Mouse (Mus musculus): ENCODE measurements around the gene Prkce.

Gene Prkce

GRCm38 (mm10) chr17:86434781-86435180 lies 267.2 kb downstream of the Prkce start:
- POLR2A ChIA-PET, result no interaction called here
- CTCF ChIA-PET, result interaction anchor here in 1 of 4 experiments (0.6 kb wide), 1 partner anchor 137 kb away, joined by 4 read pairs; no protein-coding TSS in a partner anchor

DNA sequence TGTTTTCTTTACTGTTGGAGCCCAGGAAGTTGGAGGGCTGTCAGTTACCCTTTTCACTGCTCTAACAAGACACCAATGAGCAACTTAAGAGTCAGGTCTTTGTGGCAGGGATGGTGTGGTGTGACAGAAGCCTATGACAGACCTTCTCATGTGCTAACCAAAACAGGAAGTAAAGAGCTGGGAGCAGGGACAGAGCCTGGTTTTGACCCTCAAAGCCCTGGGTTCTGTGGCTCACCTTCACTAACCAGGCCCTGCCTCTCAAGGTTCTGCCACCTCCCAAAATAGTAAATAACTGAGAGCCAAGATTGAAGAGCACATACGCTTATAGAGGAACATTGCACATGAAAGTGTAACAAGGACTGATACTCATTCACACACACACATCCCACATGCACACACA lies 268.0 kb downstream of the Prkce start:
- POLR2A ChIA-PET, result no interaction called here
- CTCF ChIA-PET, result interaction anchor here in 2 of 4 experiments (0.5 to 0.6 kb wide), 2 partner anchors 137 to 269 kb away, joined by 4 to 6 read pairs; no protein-coding TSS in a partner anchor

DNA sequence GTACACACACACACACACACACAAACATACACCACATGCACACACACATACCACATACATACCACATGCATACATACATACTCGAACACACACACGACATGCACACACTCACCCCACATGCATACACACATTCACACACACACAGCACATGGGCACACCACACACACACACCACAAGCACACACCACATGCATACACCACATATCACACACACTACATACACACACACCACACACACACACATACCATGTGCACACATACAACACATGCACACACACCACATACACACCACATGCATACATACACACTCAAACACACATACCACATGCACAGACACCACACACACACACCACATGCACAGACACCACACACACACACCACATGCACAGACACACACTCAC lies 268.4 kb downstream of the Prkce start:
- POLR2A ChIA-PET, result no interaction called here
- CTCF ChIA-PET, result interaction anchor here in 1 of 4 experiments (0.5 kb wide), 1 partner anchor 269 kb away, joined by 6 read pairs; no protein-coding TSS in a partner anchor

- POLR2A ChIA-PET, result no interaction called here
- CTCF ChIA-PET, result no interaction called here
These were observed 269.2 kb downstream of the Prkce start for GRCm38 (mm10) chr17:86436583-86437370.

DNA sequence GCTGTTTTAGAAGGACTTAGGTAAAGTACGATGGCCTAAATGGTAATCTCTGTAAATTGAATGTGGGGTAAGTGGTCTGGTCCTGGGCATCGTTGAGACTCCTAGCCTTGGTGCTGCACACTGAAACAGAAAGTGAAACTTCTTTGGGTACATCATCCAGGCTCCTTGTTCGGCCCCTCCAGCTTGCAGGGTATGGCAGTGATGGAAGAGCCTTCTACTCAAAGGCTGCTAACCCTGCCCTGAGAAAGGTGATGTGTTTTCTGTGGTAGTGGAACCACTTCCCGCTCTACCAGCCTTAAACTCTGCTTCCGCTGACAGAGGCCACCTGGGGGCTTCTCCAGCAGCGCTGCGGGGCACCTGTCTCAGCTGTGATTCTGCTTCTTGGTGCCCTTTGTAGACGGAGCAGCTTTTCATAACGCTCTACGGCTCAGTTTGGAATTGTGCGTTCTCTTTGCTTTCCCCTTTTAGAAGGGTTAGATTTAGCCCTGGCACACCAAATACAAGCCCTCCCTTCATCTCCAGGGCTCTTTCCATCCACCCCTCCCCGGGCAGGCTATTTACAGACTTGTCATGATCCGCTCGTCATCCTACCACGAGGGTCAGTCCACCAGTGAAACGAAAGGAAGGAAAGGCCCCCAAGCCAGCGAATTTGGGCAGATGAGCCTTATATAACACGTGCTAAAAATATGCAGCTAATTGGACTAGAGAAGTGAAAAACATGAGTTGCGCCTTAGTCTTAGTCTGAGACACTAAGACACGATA lies 270.1 kb downstream of the Prkce start:
- ChIA-PET CTCF (no interaction called here), POLR2A (interaction anchor here in 1 of 4 experiments (0.6 kb wide), 1 partner anchor 261 kb away, joined by 3 read pairs; no protein-coding TSS in a partner anchor)

DNA sequence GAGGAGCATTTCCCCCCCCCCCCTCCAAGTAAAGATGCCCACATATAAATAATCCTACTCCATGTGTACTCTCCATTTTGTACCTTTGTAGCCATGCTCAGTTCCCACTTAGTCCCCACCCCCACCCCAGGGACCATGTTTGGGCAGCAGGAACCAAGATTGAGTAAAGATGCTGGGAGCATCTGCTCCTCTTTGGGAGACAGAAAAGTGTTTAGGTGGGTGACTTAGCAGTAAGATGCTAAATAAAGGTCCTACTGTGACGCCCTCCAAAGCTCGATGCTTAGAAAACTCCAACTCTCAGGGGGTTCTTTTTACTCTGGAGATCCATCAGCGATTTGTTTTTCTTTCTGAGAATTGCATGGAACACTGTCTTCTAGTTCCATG lies 270.7 kb downstream of the Prkce start:
- CTCF ChIA-PET, result no interaction called here
- POLR2A ChIA-PET, result interaction anchor here in 1 of 4 experiments (0.6 kb wide), 1 partner anchor 261 kb away, joined by 3 read pairs; no protein-coding TSS in a partner anchor

DNA sequence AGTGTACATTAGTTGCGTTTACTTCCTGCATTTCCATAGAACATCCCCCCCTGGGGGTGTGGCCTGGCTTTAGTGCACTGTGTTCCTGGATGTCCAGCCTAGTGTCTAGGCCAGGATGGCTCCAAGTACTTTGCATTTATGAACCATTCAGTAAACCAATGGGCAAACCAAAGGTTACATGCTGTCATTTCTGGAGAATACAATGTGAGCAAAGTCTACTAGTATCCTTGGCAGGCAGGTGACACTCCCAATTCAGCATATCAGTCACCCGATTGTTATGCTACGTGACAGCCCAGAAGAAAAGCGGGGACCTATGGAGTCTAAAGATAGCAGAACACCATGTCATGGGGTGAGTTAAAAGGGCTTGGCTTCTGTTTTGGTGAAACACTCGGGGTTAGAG lies 271.2 kb downstream of the Prkce start:
- ChIA-PET CTCF (no interaction called here), POLR2A (interaction anchor here in 1 of 4 experiments (0.6 kb wide), 1 partner anchor 262 kb away, joined by 3 read pairs; no protein-coding TSS in a partner anchor)

DNA sequence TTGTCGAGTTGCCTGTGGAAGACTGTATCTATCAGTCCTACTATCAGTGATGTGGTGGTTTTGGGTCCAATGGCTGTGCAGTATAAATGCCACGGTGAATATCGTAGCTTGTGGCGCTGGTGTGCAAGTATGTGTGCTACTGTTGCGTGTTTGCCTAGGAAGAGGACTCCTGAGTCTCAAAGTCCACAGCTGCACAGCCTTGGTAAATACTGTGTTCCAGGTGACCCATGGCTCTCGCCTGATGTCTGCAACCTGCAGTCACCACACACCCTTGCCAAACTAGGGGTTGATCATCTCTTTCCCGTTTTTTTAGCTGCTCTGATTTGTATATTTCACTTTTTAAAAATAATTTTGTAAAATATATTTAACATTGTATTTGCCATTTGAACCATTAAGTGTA lies 273.5 kb downstream of the Prkce start:
- CTCF ChIA-PET, result no interaction called here
- POLR2A ChIA-PET, result no interaction called here

DNA sequence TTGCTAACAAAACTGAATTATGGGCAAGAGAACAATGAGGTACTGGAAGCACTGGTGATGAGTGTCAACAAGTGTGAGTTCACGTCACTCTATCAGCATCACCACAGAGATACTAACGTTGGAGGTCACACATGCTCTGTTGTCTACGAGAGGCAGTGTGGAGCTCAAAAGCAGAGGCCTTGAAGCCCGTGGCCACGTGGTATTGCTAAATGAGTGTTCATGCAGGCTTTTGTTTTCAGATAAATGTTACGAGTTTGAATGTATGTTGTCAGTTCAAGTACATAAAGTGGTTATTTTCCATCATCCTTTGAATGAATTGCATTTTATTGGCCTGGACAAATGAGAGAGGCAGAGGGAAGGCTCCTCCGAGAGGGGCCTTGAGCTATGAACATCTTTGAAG lies 276.3 kb downstream of the Prkce start:
- ChIA-PET CTCF (interaction anchor here in 2 of 4 experiments (0.6 to 1.7 kb wide), 2 partner anchors 144 to 282 kb away, joined by 3 to 15 read pairs; no protein-coding TSS in a partner anchor), POLR2A (no interaction called here)

DNA sequence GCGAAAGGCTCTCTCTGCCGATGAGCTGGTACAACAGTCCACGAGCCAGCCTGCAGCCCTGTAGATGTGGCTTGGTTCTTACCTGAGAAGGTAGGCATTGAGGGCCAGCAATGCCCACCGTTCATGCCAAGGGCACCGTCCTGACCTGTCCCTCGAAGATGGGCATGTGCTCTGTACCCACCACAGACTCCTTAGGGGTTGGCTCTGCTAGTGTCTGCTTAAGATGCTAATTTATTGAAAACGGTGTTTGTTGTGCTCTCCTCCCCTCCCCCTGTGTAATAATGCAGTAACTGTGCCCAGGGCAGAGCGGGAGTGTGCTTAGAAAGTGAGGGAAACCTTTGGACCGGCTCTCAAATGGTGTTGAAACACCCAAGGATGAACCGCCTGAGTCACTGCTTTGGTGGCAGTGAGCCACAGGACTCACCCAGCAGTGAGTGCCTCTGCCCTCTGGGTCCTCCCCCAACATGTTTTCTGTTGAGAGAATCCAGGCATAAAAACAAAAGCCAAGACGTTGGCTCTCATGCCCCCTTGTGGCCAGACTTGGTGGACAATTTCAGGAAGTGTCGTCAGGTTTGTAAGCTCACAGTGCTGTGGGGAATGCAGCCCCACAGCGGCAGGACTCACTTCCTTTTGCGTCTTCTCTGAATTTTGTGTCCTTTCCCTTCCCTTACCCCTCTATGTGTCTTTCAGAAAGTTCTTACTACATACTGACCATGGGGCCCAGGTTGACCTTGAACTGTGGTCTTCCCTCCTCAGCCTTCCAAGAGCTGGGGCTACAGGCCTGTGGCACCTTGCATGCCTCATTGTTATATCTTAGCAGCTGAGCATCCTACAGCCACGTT lies 277.2 kb downstream of the Prkce start:
- ChIA-PET CTCF (interaction anchor here (0.5 to 2.2 kb wide), 20 partner anchors 10 to 1640 kb away, joined by 3 to 33 read pairs (median 5); partner anchors contain the start of gene Prkce (in 1 of the 4)), POLR2A (interaction anchor here in 3 of 4 experiments (1.0 to 1.7 kb wide), 5 partner anchors 16 to 336 kb away, joined by 3 to 13 read pairs (median 3); no protein-coding TSS in a partner anchor)

DNA sequence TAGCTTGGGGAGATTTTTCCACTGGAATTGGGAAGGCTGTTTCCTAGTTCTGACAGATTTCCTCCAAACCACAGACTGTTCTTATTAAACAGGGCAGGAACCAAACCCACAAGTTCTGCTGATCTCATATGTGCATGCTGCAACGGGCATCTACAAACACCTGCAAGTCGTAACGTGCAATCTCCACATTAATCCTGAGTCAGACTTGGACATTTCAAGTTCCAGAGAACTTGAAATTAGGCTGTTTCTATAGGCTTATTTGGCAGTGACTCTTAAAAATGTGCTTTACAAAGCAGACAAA lies 277.8 kb downstream of the Prkce start:
- ChIA-PET POLR2A (interaction anchor here in 3 of 4 experiments (1.0 to 1.7 kb wide), 5 partner anchors 16 to 335 kb away, joined by 3 to 13 read pairs (median 3); no protein-coding TSS in a partner anchor), CTCF (interaction anchor here (0.5 to 2.2 kb wide), 18 partner anchors 9 to 1640 kb away, joined by 3 to 33 read pairs (median 5); partner anchors contain the start of gene Prkce (in 1 of the 4))

DNA sequence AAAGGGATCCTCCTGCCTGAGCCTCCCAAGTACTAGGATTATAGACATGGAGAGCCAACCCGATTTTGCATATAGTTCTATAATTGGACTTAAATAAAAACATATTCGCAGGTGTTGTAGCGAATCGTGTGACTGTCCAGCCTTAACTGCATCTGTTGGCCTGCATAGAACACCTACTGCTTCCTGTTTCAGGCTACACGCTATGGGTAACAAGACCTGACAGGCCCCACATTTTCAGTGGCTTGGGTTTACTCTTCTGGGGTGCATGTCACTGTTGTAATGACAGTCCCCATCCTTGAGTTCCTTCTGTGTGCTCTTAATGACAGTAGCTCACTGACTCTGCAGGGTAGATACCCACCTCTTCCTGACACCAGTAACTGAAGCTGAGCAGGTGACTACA lies 278.3 kb downstream of the Prkce start:
- POLR2A ChIA-PET, result interaction anchor here in 1 of 4 experiments (1.7 kb wide), 1 partner anchor 284 kb away, joined by 13 read pairs; no protein-coding TSS in a partner anchor
- CTCF ChIA-PET, result interaction anchor here in 3 of 4 experiments (0.6 to 2.2 kb wide), 4 partner anchors 39 to 285 kb away, joined by 3 to 33 read pairs (median 10); no protein-coding TSS in a partner anchor

DNA sequence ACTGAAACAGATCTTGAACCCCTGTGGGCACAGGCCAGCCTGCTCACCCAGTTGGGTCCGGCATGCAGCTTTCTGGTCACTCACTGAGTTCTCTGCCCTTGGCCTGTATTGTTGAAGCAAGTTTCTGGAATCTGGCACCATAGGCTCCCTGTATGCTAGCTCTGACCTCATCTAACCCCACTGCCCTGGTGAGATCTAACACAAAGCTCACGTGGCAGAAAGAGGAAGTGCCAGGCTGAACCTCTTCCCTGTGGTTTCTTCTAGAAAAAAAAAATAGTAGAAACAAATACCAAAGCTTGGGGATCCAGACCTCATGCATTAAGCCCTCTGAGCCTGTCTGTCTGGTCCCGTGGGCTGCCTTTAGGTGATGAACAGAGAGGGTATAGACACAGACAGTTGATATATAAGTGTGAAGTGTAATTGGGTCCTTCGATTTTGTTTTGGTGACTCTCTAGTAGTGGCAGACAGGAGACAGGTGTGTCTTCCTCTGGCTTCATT lies 279.6 kb downstream of the Prkce start:
- POLR2A ChIA-PET, result no interaction called here
- CTCF ChIA-PET, result no interaction called here

GRCm38 (mm10) chr17:86452934-86453333 lies 285.3 kb downstream of the Prkce start:
- ChIA-PET POLR2A (no interaction called here), CTCF (no interaction called here)

GRCm38 (mm10) chr17:86453673-86454350 lies 286.2 kb downstream of the Prkce start:
- CTCF ChIA-PET, result interaction anchor here in 1 of 4 experiments (1.0 kb wide), 1 partner anchor 9 kb away, joined by 5 read pairs; no protein-coding TSS in a partner anchor
- POLR2A ChIA-PET, result no interaction called here

DNA sequence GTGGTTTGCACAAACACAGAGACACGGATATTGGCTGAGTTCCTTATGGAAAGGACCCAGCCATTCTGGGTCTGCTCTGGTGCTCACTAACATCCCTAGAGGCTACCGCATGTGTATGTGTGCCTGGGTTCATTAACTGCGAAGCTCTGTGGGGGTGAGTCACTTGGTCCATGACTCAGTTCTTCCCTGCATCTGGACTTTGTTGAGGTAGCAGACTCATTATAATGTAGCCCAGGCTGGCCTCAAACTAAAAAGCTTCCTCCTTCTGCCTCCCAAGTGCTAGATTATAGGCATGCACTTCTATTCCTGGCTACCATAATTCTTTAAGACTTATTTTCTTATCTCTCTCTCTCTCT lies 286.7 kb downstream of the Prkce start:
- CTCF ChIA-PET, result interaction anchor here in 1 of 4 experiments (1.0 to 2.1 kb wide), 2 partner anchors 9 to 292 kb away, joined by 5 read pairs; no protein-coding TSS in a partner anchor
- POLR2A ChIA-PET, result interaction anchor here in 2 of 4 experiments (0.5 to 0.7 kb wide), 2 partner anchors 34 to 491 kb away, joined by 3 to 4 read pairs; no protein-coding TSS in a partner anchor

DNA sequence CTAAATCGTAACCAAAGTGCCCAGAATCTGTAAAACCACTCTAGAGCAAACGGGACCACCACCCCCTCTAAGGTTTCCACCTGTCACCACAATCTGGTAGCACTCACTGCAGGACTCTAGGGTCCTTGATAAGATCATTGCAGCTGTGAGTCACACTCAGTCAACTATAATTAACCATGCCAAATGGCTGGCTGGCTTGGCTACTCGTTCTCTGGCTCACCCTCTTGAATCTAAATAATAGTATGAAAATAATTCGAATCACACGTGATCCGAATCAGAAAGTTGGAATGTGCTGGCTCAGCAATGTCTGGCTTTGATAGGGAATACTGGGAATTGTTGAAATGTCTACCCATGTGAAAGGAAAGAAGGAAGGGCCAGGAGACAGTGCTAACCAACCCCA lies 288.9 kb downstream of the Prkce start:
- POLR2A ChIA-PET, result no interaction called here

More for the DNA sequence above, 288.9 kb downstream of the Prkce start:
- CTCF ChIA-PET, result interaction anchor here in 1 of 4 experiments (0.5 to 2.1 kb wide), 2 partner anchors 163 to 295 kb away, joined by 5 read pairs; no protein-coding TSS in a partner anchor

All from embryonic stem cell, embryonic (primary cell).